Mouse (Mus musculus): ENCODE data around the gene Inka1. TPM values are rescaled to one million over a fixed set of nuclear protein-coding genes. Genes with fewer than 3 reads are reported as not detected.

The Inka1 gene
- polyA plus RNA-seq, 1 experiment: 23.1 TPM

- H3K4me3 ChIP-seq (replicated peaks; ENCODE audit: extremely low read depth, low read depth, low read length): no peak overlapping the region
- no peaks in the 10 kb centered on the region for H3K4me1 ChIP-seq (ENCODE audit: control insufficient read depth, insufficient read depth, low read length)
- no peak for TF ChIP-seq CTCF (IDR thresholded peaks at IDR 0.05; ENCODE audit: insufficient read depth, low read length)
- no peak for DNase-seq
- WGBS: 78% methylated on average over 31 of the region's 31 CpGs
Measured at GRCm38 (mm10) chr9:107947241-107948194, 38.2 kb downstream of the Inka1 start.

- no peak for DNase-seq
- Histone ChIP-seq H3K4me3 (replicated peaks; ENCODE audit: extremely low read depth, low read depth, low read length) (no peak overlapping the region), H3K4me1 (ENCODE audit: control insufficient read depth, insufficient read depth, low read length) (no peaks in the 10 kb centered on the region)
- 34% methylated on average over 3 of the region's 3 CpGs for WGBS
- TF ChIP-seq CTCF (IDR thresholded peaks at IDR 0.05; ENCODE audit: insufficient read depth, low read length): no peak
- TF ChIP-seq POLR2A (IDR thresholded peaks at IDR 0.05; ENCODE audit: borderline replicate concordance, extremely low read depth, low read depth, low read length): no peak
Measured at GRCm38 (mm10) chr9:107936831-107937230, 48.8 kb downstream of the Inka1 start.

- no peak overlapping the region for H3K4me3 ChIP-seq (replicated peaks; ENCODE audit: extremely low read depth, low read depth, low read length)
- no peaks in the 10 kb centered on the region for H3K4me1 ChIP-seq (ENCODE audit: control insufficient read depth, insufficient read depth, low read length)
- DNase-seq: no peak
- 8% methylated on average over 29 of the region's 29 CpGs for WGBS
- TF ChIP-seq POLR2A (IDR thresholded peaks at IDR 0.05; ENCODE audit: borderline replicate concordance, extremely low read depth, low read depth, low read length) (no peak), CTCF (IDR thresholded peaks at IDR 0.05; ENCODE audit: insufficient read depth, low read length) (no peak)
Measured at GRCm38 (mm10) chr9:107936215-107936822, 49.4 kb downstream of the Inka1 start.

GRCm38 (mm10) chr9:107935790-107936214 is 49.9 kb downstream of the Inka1 start:
- WGBS: 1% methylated on average over 41 of the region's 41 CpGs
- no peaks in the 10 kb centered on the region for H3K4me1 ChIP-seq (ENCODE audit: control insufficient read depth, insufficient read depth, low read length)
- H3K4me3 ChIP-seq (replicated peaks; ENCODE audit: extremely low read depth, low read depth, low read length): no peak overlapping the region
- no peak for TF ChIP-seq CTCF (IDR thresholded peaks at IDR 0.05; ENCODE audit: insufficient read depth, low read length)
- no peak for TF ChIP-seq POLR2A (IDR thresholded peaks at IDR 0.05; ENCODE audit: borderline replicate concordance, extremely low read depth, low read depth, low read length)
- DNase-seq: no peak

- Histone ChIP-seq H3K4me3 (replicated peaks; ENCODE audit: extremely low read depth, low read depth, low read length) (no peak within 1 kb of the TSS), H3K4me1 (ENCODE audit: control insufficient read depth, insufficient read depth, low read length) (no peaks in the 10 kb centered on the region)
- WGBS: 23% methylated on average over 3 of the region's 3 CpGs
- TF ChIP-seq CTCF (IDR thresholded peaks at IDR 0.05; ENCODE audit: insufficient read depth, low read length): no peak
- TF ChIP-seq POLR2A (IDR thresholded peaks at IDR 0.05; ENCODE audit: borderline replicate concordance, extremely low read depth, low read depth, low read length): no peak
- no peak for DNase-seq
Measured at GRCm38 (mm10) chr9:107935374-107935773, 50.3 kb downstream of the Inka1 start, which contains the start of gene Camkv. Gene Camkv, plus strand, starts transcription at chr9:107935674.

Other genes starting within 250 kb of the Inka1 start
- 54.0 and 77.1 TPM in 2 replicates for gene Rbm5, start 214.9 kb downstream of the Inka1 start, polyA plus RNA-seq (2012; rRNA removed)
- gene Rbm6, start 112.6 kb downstream of the Inka1 start, polyA plus RNA-seq (2012; rRNA removed): 13.0 and 19.0 TPM in 2 replicates
- gene Mon1a, start 97.7 kb downstream of the Inka1 start, polyA plus RNA-seq (2012; rRNA removed): 29.4 and 31.7 TPM in 2 replicates
- gene Mst1r, start 79.0 kb downstream of the Inka1 start, polyA plus RNA-seq (2012; rRNA removed): 17.8 and 27.4 TPM in 2 replicates
- gene Actl11, start 57.4 kb downstream of the Inka1 start, polyA plus RNA-seq (2012; rRNA removed): not detected in 2 replicates
- gene Camkv, start 50.2 kb downstream of the Inka1 start, polyA plus RNA-seq (2012; rRNA removed): 0.06 and 0.09 TPM in 2 replicates
- 0.79 and 0.93 TPM in 2 replicates for gene Traip, start 35.7 kb downstream of the Inka1 start, polyA plus RNA-seq (2012; rRNA removed)
- gene Uba7, start 10.4 kb downstream of the Inka1 start, polyA plus RNA-seq (2012; rRNA removed): 94.0 and 124 TPM in 2 replicates
- 3.3 and 5.5 TPM in 2 replicates for gene Gm20661, start 2.8 kb downstream of the Inka1 start, polyA plus RNA-seq (2012; rRNA removed)
- gene Cdhr4, start 6.6 kb upstream of the Inka1 start, polyA plus RNA-seq (2012; rRNA removed): 72.3 and 89.2 TPM in 2 replicates
- gene Gm20662, start 10.5 kb upstream of the Inka1 start, polyA plus RNA-seq (2012; rRNA removed): 6.3 and 11.5 TPM in 2 replicates
- gene Ip6k1, start 16.6 kb upstream of the Inka1 start, polyA plus RNA-seq (2012; rRNA removed): 116 and 132 TPM in 2 replicates
- gene Gmppb, start 63.4 kb upstream of the Inka1 start, polyA plus RNA-seq (2012; rRNA removed): 14.6 and 20.3 TPM in 2 replicates
- gene Amigo3, start 67.3 kb upstream of the Inka1 start, polyA plus RNA-seq (2012; rRNA removed): 2.3 and 3.2 TPM in 2 replicates
- 1.5 and 2.5 TPM in 2 replicates for gene Mst1, start 94.6 kb upstream of the Inka1 start, polyA plus RNA-seq (2012; rRNA removed)
- 78.6 and 88.0 TPM in 2 replicates for gene Rnf123, start 97.5 kb upstream of the Inka1 start, polyA plus RNA-seq (2012; rRNA removed)
- 64.7 and 74.8 TPM in 2 replicates for gene Apeh, start 108.7 kb upstream of the Inka1 start, polyA plus RNA-seq (2012; rRNA removed)
- gene Bsn, start 204.5 kb upstream of the Inka1 start, polyA plus RNA-seq (2012; rRNA removed): 0.74 and 0.95 TPM in 2 replicates